In the genomic region with DNA sequence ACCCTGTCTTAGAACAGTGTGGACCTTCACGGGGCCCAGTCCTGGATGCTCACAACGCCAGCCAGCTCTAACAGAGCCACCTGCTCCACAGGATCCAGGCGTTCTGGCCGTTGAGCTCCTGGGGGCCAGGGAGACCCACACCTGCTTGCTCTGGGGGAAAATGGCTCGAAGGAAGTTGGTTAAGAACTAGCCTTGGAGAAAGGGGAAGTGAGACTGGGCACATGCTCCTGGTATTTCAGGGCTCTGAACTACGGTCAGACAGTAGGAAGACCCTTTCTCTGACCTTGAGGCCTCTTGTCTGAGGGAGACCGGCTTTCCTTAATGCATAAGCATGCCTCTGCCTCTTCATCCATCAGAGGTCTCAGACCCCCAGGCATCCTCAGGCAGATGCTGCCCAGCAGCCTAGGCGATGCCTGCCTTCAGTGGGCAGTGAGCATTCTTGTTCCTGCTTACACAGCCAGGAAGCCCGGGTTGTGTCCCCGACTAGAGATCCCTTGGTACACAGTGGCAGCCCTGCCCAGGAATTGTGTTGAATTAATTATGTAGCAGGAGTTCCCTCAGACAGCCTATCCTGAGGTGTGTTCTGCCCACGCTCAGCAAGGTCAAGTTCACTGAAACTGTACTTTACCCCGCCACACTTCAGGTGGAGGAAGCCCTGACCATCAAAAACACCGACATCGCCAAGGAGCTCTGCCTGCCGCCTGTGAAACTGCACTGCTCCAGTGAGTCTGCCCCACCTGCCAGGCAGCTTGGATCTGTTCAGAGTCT, we compare ENCODE assay signal across 18 mouse cellular contexts. TPM values are rescaled to one million over a fixed set of nuclear protein-coding genes. Genes with fewer than 3 reads are reported as not detected.
DNase-seq lines count a peak whose midpoint lies in the region; ATAC-seq and TF ChIP-seq lines count a peak whose summit lies in the region.
"Had no signal": no experiment of that assay in that cellular context is flagged by ENCODE, and none has a peak within 500 bp of the region (broad histone marks: within the 10 kb centered on the region; RNA-seq: fewer than 3 reads in every experiment).

No protein-coding gene starts in this region.

- peaks cover 0 to 6% of the 10 kb centered on the region in 2 experiments; a peak in 2 of 4 replicates for H3K4me1 ChIP-seq in MEL (ENCODE audit: control insufficient read depth in 1 of 2, insufficient read depth in 2 of 2, low read length in 2 of 2)
- no peaks in the 10 kb centered on the region for H3K4me1 ChIP-seq in midbrain, embryonic 14.5 days (ENCODE audit: control insufficient read depth, insufficient read depth, low read length)

- peak overlapping the region; percentile 34; the same call in 1 of the 2 replicates for H3K27ac ChIP-seq in left cerebral cortex, adult 2 months
- H3K27ac ChIP-seq in MEL (ENCODE audit: control insufficient read depth, low read depth, low read length), result no peak overlapping the region
- peak overlapping the region; percentile 90 for H3K27ac ChIP-seq in macrophage
- H3K27ac ChIP-seq in midbrain, embryonic 14.5 days (replicated peaks; ENCODE audit: low read depth, low read length), result no peak overlapping the region
- H3K27ac ChIP-seq: hindbrain, postnatal 0 days; limb, embryonic 15.5 days; midbrain, embryonic 10.5 days had no signal

- H3K79me2 ChIP-seq in MEL (ENCODE audit: control insufficient read depth, insufficient read depth, low read length, poor library complexity) (peaks cover 11% of the 10 kb centered on the region), macrophage (ENCODE audit: inconsistent target) (peaks cover 5% of the 10 kb centered on the region)

- no peak for DNase-seq in left cerebral cortex, adult 2 months (ENCODE audit: extremely low spot score in 1 of 2, low spot score in 2 of 2)
- DNase-seq in left cerebral cortex, adult 11 months (ENCODE audit: low spot score), result no peak
- peak; percentile 34 for DNase-seq in MEL (ENCODE audit: low read depth, low spot score)
- DNase-seq in c-Kit-positive CD71-positive TER-119-positive erythroid progenitor cells, embryonic 14.5 days (ENCODE audit: low spot score), result no peak
- no peak for DNase-seq in adrenal gland, postnatal 4 days (ENCODE audit: low spot score in 2 of 2)
- no peak for DNase-seq in midbrain, embryonic 14.5 days
- DNase-seq: cerebellum, adult 18-20 months had no signal

- peak; percentile 20 for ATAC-seq in common myeloid progenitor, adult 5-6 weeks (replicated peaks; ENCODE audit: low read depth, poor library complexity, severe bottlenecking)
- ATAC-seq in midbrain, embryonic 14.5 days (ENCODE audit: low FRiP score, low TSS enrichment), result no peak
- ATAC-seq: hindbrain, postnatal 0 days had no signal

- H3K4me3 ChIP-seq in left cerebral cortex, adult 2 months, result no peak overlapping the region
- H3K4me3 ChIP-seq in MEL (ENCODE audit: control insufficient read depth in 1 of 2, insufficient read depth in 1 of 2, low read depth in 2 of 2, low read length in 2 of 2) (no peak overlapping the region), macrophage (ENCODE audit: inconsistent target) (no peak overlapping the region)
- no peak overlapping the region for H3K4me3 ChIP-seq in midbrain, embryonic 14.5 days (replicated peaks; ENCODE audit: low read depth, low read length)
- H3K4me3 ChIP-seq: erythroblast, embryonic 14.5 days; limb, embryonic 15.5 days; midbrain, embryonic 10.5 days had no signal

- TF ChIP-seq POLR2A in MEL (IDR thresholded peaks at IDR 0.05; ENCODE audit: control insufficient read depth in 1 of 2, insufficient read depth in 1 of 2, low read depth in 1 of 2, low read length in 2 of 2, poor library complexity in 1 of 2), result no peak

- TF ChIP-seq RAD21 in MEL (IDR thresholded peaks at IDR 0.05; ENCODE audit: low read depth, low read length), result no peak

- 4% methylated on average over 15 of the region's 15 CpGs for WGBS in macrophage (ENCODE audit: missing documents)
- 94% methylated on average over 15 of the region's 15 CpGs for WGBS in midbrain, embryonic 14.5 days

- TF ChIP-seq EP300 in MEL (IDR thresholded peaks at IDR 0.05; ENCODE audit: low read depth in 1 of 2, low read length in 2 of 2), result no peak

- no peak overlapping the region for H3K9ac ChIP-seq in MEL (ENCODE audit: control insufficient read depth, low read depth, low read length, poor library complexity, severe bottlenecking)
- H3K9ac ChIP-seq in midbrain, embryonic 14.5 days (replicated peaks; ENCODE audit: low read length), result no peak overlapping the region
- H3K9ac ChIP-seq: limb, embryonic 15.5 days had no signal

- no peak for TF ChIP-seq CTCF in left cerebral cortex, adult 2 months (IDR thresholded peaks at IDR 0.05)
- TF ChIP-seq CTCF in MEL (IDR thresholded peaks at IDR 0.05 in 2 of 3, conservative IDR thresholded peaks at IDR 0.05 in 1 of 3; ENCODE audit: control insufficient read depth in 1 of 3, insufficient read depth in 1 of 3, low read depth in 2 of 3, low read length in 3 of 3, poor library complexity in 1 of 3, severe bottlenecking in 1 of 3), result no peak

- no peaks in the 10 kb centered on the region; a peak in 1 of 4 replicates for H3K36me3 ChIP-seq in MEL (ENCODE audit: control insufficient read depth in 1 of 2, insufficient read depth in 2 of 2, low read length in 2 of 2)
- peaks cover 15% of the 10 kb centered on the region; the same call in 1 of the 2 replicates for H3K36me3 ChIP-seq in macrophage (ENCODE audit: inconsistent target)
- H3K36me3 ChIP-seq in midbrain, embryonic 14.5 days (ENCODE audit: control insufficient read depth, insufficient read depth, low read length), result peaks cover 41% of the 10 kb centered on the region

- no peaks in the 10 kb centered on the region for H3K27me3 ChIP-seq in MEL (ENCODE audit: control insufficient read depth in 1 of 2, insufficient read depth in 2 of 2, low read length in 2 of 2)
- H3K27me3 ChIP-seq in midbrain, embryonic 14.5 days (ENCODE audit: control insufficient read depth, insufficient read depth, low read length), result no peaks in the 10 kb centered on the region
- H3K27me3 ChIP-seq: limb, embryonic 15.5 days had no signal

- intact Hi-C loops in left cerebral cortex, adult 2 months (cut with DNase I), result no loop called here

- H3K4me2 ChIP-seq in midbrain, embryonic 14.5 days (ENCODE audit: low read length), result no peak overlapping the region
- H3K4me2 ChIP-seq: limb, embryonic 15.5 days had no signal

- H3K9me3 ChIP-seq in MEL (replicated peaks; ENCODE audit: insufficient read depth, low read length), result no peaks in the 10 kb centered on the region
- H3K9me3 ChIP-seq in midbrain, embryonic 14.5 days (ENCODE audit: control insufficient read depth, low read length), result no peaks in the 10 kb centered on the region
- H3K9me3 ChIP-seq: limb, embryonic 15.5 days had no signal

RNA-seq across cellular contexts. Expression of a gene that starts 3.8 kb away (rescaled TPM):
- total RNA-seq in left cerebral cortex, adult 2 months (2021), result 100 to 1,000 TPM; 125 to 128 TPM
- total RNA-seq in MEL (2012; rRNA removed), result 84.1 and 95.7 TPM in 2 replicates
- polyA plus RNA-seq in MEL (2012; ENCODE audit: insufficient read depth in 1 of 2, insufficient read length in 2 of 2, low read depth in 1 of 2, low replicate concordance in 2 of 2, missing spikeins in 1 of 2) (100 to 1,000 TPM in 1 of 2 experiments, not detected in 1; 150 TPM), macrophage (2018) (106 to 116 TPM (median 106 TPM) in 3 replicates)
- total RNA-seq in common myeloid progenitor, adult 5-6 weeks (2017), result 78.7 and 91.1 TPM in 2 replicates
- total RNA-seq in macrophage (2018; cell fraction: chromatin; rRNA removed), result 10 to 100 TPM; 10.4 to 34.5 (median 22.7) TPM
- total RNA-seq in macrophage (2018; cell fraction: cytosol; rRNA removed), result 100 to 1,000 TPM in 24 of 26 experiments, 10 to 100 TPM in 2; 93.4 to 153 (median 116) TPM
- 10 to 100 TPM; 18.5 to 43.5 (median 31.0) TPM for total RNA-seq in macrophage (2018; cell fraction: nucleus; rRNA removed)
- 100 to 1,000 TPM; 417 to 454 TPM for total RNA-seq in adrenal gland, postnatal 4 days (2021)
- polyA plus RNA-seq in midbrain, embryonic 14.5 days (2014; fragmentation: Nextera tagmentation; extraction: Ambion mirVana), result 87.6 and 92.2 TPM in 2 replicates

RNA-seq across cellular contexts. Expression of a gene that starts 4.0 kb away (rescaled TPM):
- 10 to 100 TPM; 41.8 to 47.3 TPM for total RNA-seq in left cerebral cortex, adult 2 months (2021)
- 38.5 and 41.4 TPM in 2 replicates for total RNA-seq in MEL (2012; rRNA removed)
- polyA plus RNA-seq in MEL (2012; ENCODE audit: insufficient read depth in 1 of 2, insufficient read length in 2 of 2, low read depth in 1 of 2, low replicate concordance in 2 of 2, missing spikeins in 1 of 2), result 10 to 100 TPM in 1 of 2 experiments, not detected in 1; 74.4 TPM
- total RNA-seq in common myeloid progenitor, adult 5-6 weeks (2017), result 45.7 and 62.7 TPM in 2 replicates
- total RNA-seq in macrophage (2018; cell fraction: chromatin; rRNA removed), result 100 to 1,000 TPM in 8 of 26 experiments, 10 to 100 TPM in 18; 28.8 to 126 (median 84.7) TPM
- total RNA-seq in macrophage (2018; cell fraction: cytosol; rRNA removed), result 10 to 100 TPM; 12.7 to 28.3 (median 19.1) TPM
- 10 to 100 TPM; 13.4 to 63.7 (median 40.5) TPM for total RNA-seq in macrophage (2018; cell fraction: nucleus; rRNA removed)
- 19.3 to 20.3 TPM (median 20.2 TPM) in 3 replicates for polyA plus RNA-seq in macrophage (2018)
- 10 to 100 TPM; 48.2 to 53.9 TPM for total RNA-seq in adrenal gland, postnatal 4 days (2021)
- polyA plus RNA-seq in midbrain, embryonic 14.5 days (2014; fragmentation: Nextera tagmentation; extraction: Ambion mirVana), result 36.4 and 40.1 TPM in 2 replicates

RNA-seq across cellular contexts. Expression of a gene that starts 24.0 kb away (rescaled TPM):
- total RNA-seq in left cerebral cortex, adult 2 months (2021), result 10 to 100 TPM; 21.0 to 25.3 TPM
- not detected in 2 replicates for total RNA-seq in MEL (2012; rRNA removed)
- under 1 TPM in 1 of 2 experiments, not detected in 1; 0.13 TPM for polyA plus RNA-seq in MEL (2012; ENCODE audit: insufficient read depth in 1 of 2, insufficient read length in 2 of 2, low read depth in 1 of 2, low replicate concordance in 2 of 2, missing spikeins in 1 of 2)
- total RNA-seq in common myeloid progenitor, adult 5-6 weeks (2017), result 2.7 and 3.6 TPM in 2 replicates
- 1 to 10 TPM in 1 of 26 experiments, under 1 TPM in 3, not detected in 22; 0.33 to 8.2 (median 0.53) TPM for total RNA-seq in macrophage (2018; cell fraction: chromatin; rRNA removed)
- total RNA-seq in macrophage (2018; cell fraction: cytosol; rRNA removed), result 1 to 10 TPM in 2 of 26 experiments, under 1 TPM in 23, not detected in 1; 0.06 to 1.2 (median 0.29) TPM
- total RNA-seq in macrophage (2018; cell fraction: nucleus; rRNA removed), result 1 to 10 TPM in 2 of 26 experiments, under 1 TPM in 12, not detected in 12; 0.23 to 1.9 (median 0.42) TPM
- 0.27 to 1.2 TPM in 2 of 3 replicates, not detected in the other for polyA plus RNA-seq in macrophage (2018)
- total RNA-seq in adrenal gland, postnatal 4 days (2021), result 10 to 100 TPM; 24.5 to 25.2 TPM
- 1.00 and 3.2 TPM in 2 replicates for polyA plus RNA-seq in midbrain, embryonic 14.5 days (2014; fragmentation: Nextera tagmentation; extraction: Ambion mirVana)

RNA-seq across cellular contexts. Expression of a gene that starts 40.7 kb away (rescaled TPM):
- 10 to 100 TPM; 11.1 to 11.3 TPM for total RNA-seq in left cerebral cortex, adult 2 months (2021)
- total RNA-seq in MEL (2012; rRNA removed), result 1.8 and 2.5 TPM in 2 replicates
- polyA plus RNA-seq in MEL (2012; ENCODE audit: insufficient read depth in 1 of 2, insufficient read length in 2 of 2, low read depth in 1 of 2, low replicate concordance in 2 of 2, missing spikeins in 1 of 2) (1 to 10 TPM in 1 of 2 experiments, not detected in 1; 2.7 TPM), macrophage (2018) (5.1 to 5.8 TPM (median 5.5 TPM) in 3 replicates)
- total RNA-seq in common myeloid progenitor, adult 5-6 weeks (2017), result 0.50 and 0.58 TPM in 2 replicates
- 1 to 10 TPM in 17 of 26 experiments, under 1 TPM in 9; 0.34 to 5.4 (median 1.6) TPM for total RNA-seq in macrophage (2018; cell fraction: chromatin; rRNA removed)
- total RNA-seq in macrophage (2018; cell fraction: cytosol; rRNA removed), result 1 to 10 TPM; 1.9 to 8.4 (median 6.7) TPM
- total RNA-seq in macrophage (2018; cell fraction: nucleus; rRNA removed), result 1 to 10 TPM; 1.5 to 9.1 (median 5.5) TPM
- 10 to 100 TPM; 10.7 to 13.6 TPM for total RNA-seq in adrenal gland, postnatal 4 days (2021)
- 6.7 TPM in 2 replicates for polyA plus RNA-seq in midbrain, embryonic 14.5 days (2014; fragmentation: Nextera tagmentation; extraction: Ambion mirVana)

RNA-seq across cellular contexts. Expression of a gene that starts 51.7 kb away (rescaled TPM):
- not detected for total RNA-seq in left cerebral cortex, adult 2 months (2021)
- total RNA-seq in MEL (2012; rRNA removed), result not detected in 2 replicates
- polyA plus RNA-seq in MEL (2012; ENCODE audit: insufficient read depth in 1 of 2, insufficient read length in 2 of 2, low read depth in 1 of 2, low replicate concordance in 2 of 2, missing spikeins in 1 of 2) (not detected), macrophage (2018) (not detected in 3 replicates)
- total RNA-seq in common myeloid progenitor, adult 5-6 weeks (2017), result not detected in 2 replicates
- total RNA-seq in macrophage (2018; cell fraction: chromatin; rRNA removed), result not detected
- not detected for total RNA-seq in macrophage (2018; cell fraction: cytosol; rRNA removed)
- total RNA-seq in macrophage (2018; cell fraction: nucleus; rRNA removed), result not detected
- not detected for total RNA-seq in adrenal gland, postnatal 4 days (2021)
- polyA plus RNA-seq in midbrain, embryonic 14.5 days (2014; fragmentation: Nextera tagmentation; extraction: Ambion mirVana), result not detected in 2 replicates
- total RNA-seq: adrenal gland, postnatal 14 days; gastrocnemius, postnatal 4 days; hindbrain, postnatal 0 days; layer of hippocampus, adult 8-10 months had no signal
- polyA plus RNA-seq: erythroblast, embryonic 14.5 days; heart, embryonic 16.5 days; hindbrain, postnatal 0 days; limb, embryonic 15.5 days; midbrain, embryonic 10.5 days; thymus, postnatal 0 days had no signal

Comparison
In these comparisons a context has a peak if more than half of its experiments do, and no peak if none do; other contexts are left out.
1. H3K27ac ChIP-seq: peak in left cerebral cortex, adult 2 months (single experiment) and macrophage (single experiment); none in MEL (single experiment) and midbrain, embryonic 14.5 days (single experiment).